Mouse (Mus musculus) sigmoid colon, adult 10 weeks (tissue): ENCODE results near the gene Ncbp3. TPM values are rescaled to one million over a fixed set of nuclear protein-coding genes. Genes with fewer than 3 reads are reported as not detected.

ENCODE experiments used
- polyA plus RNA-seq: library from polyadenylated mRNA; stranded (reverse); fragments of 350-450 nt; fragmentation: Illumina TruSeq; extraction: RNeasy Lipid Tissue Mini Kit (QIAGEN cat#74804); gene quantifications from one replicate; pipeline ENCODE4 v1.2.3, GENCODE M21; 2014; ENCODE audit warnings: low read depth, low replicate concordance

Ncbp3 gene
- polyA plus RNA-seq = 10.8 TPM

GRCm38 (mm10) chr11:73047542-73047996 is at the start of gene Ncbp3:
Ncbp3 (plus strand) TSS chr11:73047783.

GRCm38 (mm10) chr11:72998771-72999170 is 48.8 kb upstream of the Ncbp3 start, which contains the start of gene P2rx1:
P2rx1 (plus strand) TSS chr11:72999103.

DNA sequence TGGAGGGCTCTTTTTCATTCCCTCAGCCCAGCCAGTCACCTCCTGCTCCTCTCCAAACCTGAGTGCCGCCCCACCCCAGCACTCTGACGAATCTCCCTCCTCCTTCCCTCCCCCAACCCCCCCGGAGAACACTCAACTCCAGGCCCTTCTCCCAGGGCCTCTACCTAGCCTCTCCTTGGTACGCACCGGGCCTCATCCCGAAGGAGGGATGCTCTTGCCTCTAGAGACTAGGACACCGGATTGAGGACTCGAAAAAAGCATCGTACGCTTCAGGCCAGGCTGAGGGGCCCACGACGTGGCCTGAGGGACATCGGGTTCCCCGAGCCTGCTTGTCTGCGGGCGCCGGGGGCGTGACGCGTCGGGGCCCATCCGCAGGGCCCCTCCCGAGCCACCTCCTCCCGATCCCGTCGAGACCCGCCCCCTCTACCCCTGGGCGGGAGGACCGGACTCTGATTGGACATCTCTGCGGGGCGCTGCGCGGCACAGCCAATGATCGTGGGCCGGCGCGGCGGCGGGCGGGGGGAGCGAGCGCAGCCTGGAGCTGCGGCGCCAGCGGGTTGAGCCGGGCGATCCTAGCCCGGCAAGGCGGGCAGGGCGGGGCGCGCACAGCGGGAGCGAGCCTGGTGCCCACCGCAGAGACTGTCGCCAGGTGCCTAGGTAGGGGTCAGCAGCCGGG is 29.0 kb upstream of the Ncbp3 start, which contains the start of gene Camkk1:
Camkk1 (plus strand) TSS at position 538 of the 676 bp plus-strand sequence.

DNA sequence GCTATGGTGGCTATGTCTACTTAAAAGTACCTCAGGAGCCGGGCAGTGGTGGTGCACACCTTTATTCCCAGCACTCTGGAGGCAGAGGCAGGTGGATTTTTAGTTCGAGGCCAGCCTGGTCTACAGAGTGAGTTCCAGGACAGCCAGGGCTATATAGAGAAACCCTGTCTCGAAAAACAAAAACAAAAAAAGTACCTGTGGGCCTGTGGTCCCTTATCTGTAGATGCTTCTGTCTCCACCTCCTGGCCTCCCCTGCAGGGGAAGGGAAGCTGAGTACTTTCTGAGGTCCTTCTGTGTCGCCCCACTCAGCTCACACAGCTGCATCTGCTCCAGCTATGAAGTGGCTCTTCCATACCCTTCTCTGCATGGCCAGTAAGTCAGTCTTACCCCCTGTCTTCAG is 42.7 kb downstream of the Ncbp3 start, which contains the start of gene Itgae:
Itgae (plus strand) TSS at position 301 of the 400 bp plus-strand sequence.

DNA sequence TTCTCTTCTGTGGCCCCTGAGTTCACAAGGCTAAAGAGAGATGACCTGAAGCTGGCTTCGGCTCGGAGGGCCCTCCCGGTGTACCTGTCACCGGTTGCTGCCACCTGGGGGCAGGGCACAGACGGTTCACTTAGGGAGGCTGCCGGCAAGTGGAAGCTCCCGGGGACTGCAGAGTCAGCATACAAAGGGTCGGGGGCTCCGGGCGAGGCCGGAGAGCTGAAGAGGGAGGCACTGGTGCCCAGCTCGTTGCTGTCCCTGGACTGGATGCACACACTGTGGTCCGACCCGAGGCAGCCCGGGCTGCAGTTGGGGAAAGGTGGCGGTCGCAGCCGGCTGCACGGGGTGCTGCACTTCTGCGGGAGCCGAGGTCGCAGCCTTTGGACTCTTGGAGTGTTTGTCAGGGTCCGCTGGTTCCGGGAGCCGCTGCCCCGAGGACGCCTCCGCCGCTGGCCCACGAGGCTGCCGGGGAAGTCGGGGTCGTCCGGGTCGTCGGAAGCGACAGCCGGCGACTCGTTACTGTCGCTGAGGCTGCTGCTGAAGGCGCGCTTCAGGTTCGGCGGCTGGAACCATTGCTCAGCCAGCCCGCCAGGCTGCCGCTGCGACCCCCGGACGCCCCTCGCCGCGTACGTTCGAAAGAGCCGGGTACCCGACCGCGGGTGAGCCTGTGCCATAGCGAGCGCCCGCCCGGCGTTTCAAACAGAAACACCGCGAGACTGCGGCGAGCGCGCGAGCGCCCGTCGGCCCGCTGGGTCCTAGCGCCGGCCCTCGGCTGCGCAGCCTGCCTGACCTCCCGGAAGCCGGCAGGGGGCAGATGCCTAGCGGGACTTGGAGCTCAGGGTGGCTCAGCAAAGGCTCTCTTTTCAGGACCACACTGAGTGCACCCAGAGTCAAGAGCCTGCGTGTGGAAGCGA is 90.3 kb downstream of the Ncbp3 start, which contains the start of gene Haspin:
Haspin (minus strand) TSS at position 704 of the 911 bp plus-strand sequence.

Other genes starting within 250 kb of the Ncbp3 start
- 215 TPM for gene Atp2a3, start 86.6 kb upstream of the Ncbp3 start, polyA plus RNA-seq
- 0.76 TPM for gene P2rx1, start 48.7 kb upstream of the Ncbp3 start, polyA plus RNA-seq
- 0.50 TPM for gene Camkk1, start 28.8 kb upstream of the Ncbp3 start, polyA plus RNA-seq
- gene Itgae, start 42.8 kb downstream of the Ncbp3 start, polyA plus RNA-seq = 1.4 TPM
- 4.4 TPM for gene Haspin, start 90.5 kb downstream of the Ncbp3 start, polyA plus RNA-seq
- gene P2rx5, start 112.6 kb downstream of the Ncbp3 start, polyA plus RNA-seq = not detected
- gene Emc6, start 129.3 kb downstream of the Ncbp3 start, polyA plus RNA-seq = 36.6 TPM
- 82.2 TPM for gene Tax1bp3, start 129.3 kb downstream of the Ncbp3 start, polyA plus RNA-seq
- gene Ctns, start 151.3 kb downstream of the Ncbp3 start, polyA plus RNA-seq = 18.5 TPM
- gene Shpk, start 151.7 kb downstream of the Ncbp3 start, polyA plus RNA-seq = 6.1 TPM
- 0.66 TPM for gene Trpv1, start 186.5 kb downstream of the Ncbp3 start, polyA plus RNA-seq
- 40.7 TPM for gene Trpv3, start 219.6 kb downstream of the Ncbp3 start, polyA plus RNA-seq